Mouse (Mus musculus) spleen, adult 2 months (tissue): Measurements from ENCODE around the gene AY761185.

Source experiments
- CTCF ChIP-seq: fragments of 200-500 bp; IDR thresholded peaks from 2 replicates; pipeline ENCODE4 v1.5.1; 2011; ENCODE audit warnings: mild to moderate bottlenecking, inconsistent platforms; ENCODE audit not compliant: insufficient read depth, insufficient read length, insufficient replicate concordance; ENCODE audit errors: extremely low read depth
- POLR2A ChIP-seq: fragments of 200-500 bp; IDR thresholded peaks from 2 replicates; pipeline ENCODE4 v1.6.1; 2011; ENCODE audit warnings: low read depth, low read length, inconsistent platforms

GRCm38 (mm10) chr8:20944610-20945009, at the start of gene AY761185:
- TF ChIP-seq POLR2A = no peak
- no peak for TF ChIP-seq CTCF
